Mouse (Mus musculus): Measurements from ENCODE around the gene Odf3l2. TPM values are rescaled to one million over a fixed set of nuclear protein-coding genes. Genes with fewer than 3 reads are reported as not detected.

Gene Odf3l2
- total and polyA plus RNA-seq, 2 experiments from 2014 or later = not detected

GRCm38 (mm10) chr10:79590702-79591101 is 54.8 kb downstream of the Odf3l2 start:
- no peak for TF ChIP-seq CTCF (IDR thresholded peaks at IDR 0.05; ENCODE audit: low read depth)
- TF ChIP-seq EP300 (IDR thresholded peaks at IDR 0.05; ENCODE audit: low read depth) = no peak
- DNase-seq (ENCODE audit: low spot score) = no peak
- Histone ChIP-seq H3K4me2 (ENCODE audit: low read depth, low read length) (no peak overlapping the region), H3K36me3 (replicated peaks; ENCODE audit: control insufficient read depth, insufficient read depth, low read length) (no peaks in the 10 kb centered on the region), H3K27ac (ENCODE audit: low read depth) (no peak overlapping the region), H3K9me3 (replicated peaks; ENCODE audit: control insufficient read depth, low read length) (no peaks in the 10 kb centered on the region), H3K27me3 (ENCODE audit: control insufficient read depth, insufficient read depth, low read length) (peaks cover 12% of the 10 kb centered on the region), H3K4me3 (ENCODE audit: low read depth, low read length) (no peak overlapping the region), H3K4me1 (ENCODE audit: control insufficient read depth, insufficient read depth) (no peaks in the 10 kb centered on the region), H3K9ac (replicated peaks; ENCODE audit: low read depth, low read length) (no peak overlapping the region)
- ATAC-seq (ENCODE audit: insufficient read depth, low read depth) = no peak
- 82% methylated on average over 1 of the region's 1 CpGs for WGBS

Other genes starting within 250 kb of the Odf3l2 start
- not detected in 2 replicates for gene Vmn2r83, start 177.0 kb downstream of the Odf3l2 start, total RNA-seq (2014; rRNA removed; ENCODE audit: low replicate concordance)
- not detected in 2 replicates for gene Vmn2r83, start 177.0 kb downstream of the Odf3l2 start, polyA plus RNA-seq (2015; fragmentation: Nextera tagmentation; extraction: Ambion mirVana)
- 7.4 and 11.7 TPM in 2 replicates for gene Plpp2, start 111.9 kb downstream of the Odf3l2 start, total RNA-seq (2014; rRNA removed; ENCODE audit: low replicate concordance)
- 5.0 and 5.1 TPM in 2 replicates for gene Plpp2, start 111.9 kb downstream of the Odf3l2 start, polyA plus RNA-seq (2015; fragmentation: Nextera tagmentation; extraction: Ambion mirVana)
- gene Mier2, start 90.5 kb downstream of the Odf3l2 start, total RNA-seq (2014; rRNA removed; ENCODE audit: low replicate concordance) = 32.7 and 47.8 TPM in 2 replicates
- gene Mier2, start 90.5 kb downstream of the Odf3l2 start, polyA plus RNA-seq (2015; fragmentation: Nextera tagmentation; extraction: Ambion mirVana) = 11.8 and 12.0 TPM in 2 replicates
- gene Theg, start 58.4 kb downstream of the Odf3l2 start, total RNA-seq (2014; rRNA removed; ENCODE audit: low replicate concordance) = not detected in 2 replicates
- gene Theg, start 58.4 kb downstream of the Odf3l2 start, polyA plus RNA-seq (2015; fragmentation: Nextera tagmentation; extraction: Ambion mirVana) = not detected in 2 replicates
- not detected in 2 replicates for gene C2cd4c, start 31.7 kb downstream of the Odf3l2 start, total RNA-seq (2014; rRNA removed; ENCODE audit: low replicate concordance)
- not detected in 2 replicates for gene C2cd4c, start 31.7 kb downstream of the Odf3l2 start, polyA plus RNA-seq (2015; fragmentation: Nextera tagmentation; extraction: Ambion mirVana)
- gene Shc2, start 7.8 kb downstream of the Odf3l2 start, total RNA-seq (2014; rRNA removed; ENCODE audit: low replicate concordance) = 2.7 and 3.1 TPM in 2 replicates
- gene Shc2, start 7.8 kb downstream of the Odf3l2 start, polyA plus RNA-seq (2015; fragmentation: Nextera tagmentation; extraction: Ambion mirVana) = 1.1 and 1.2 TPM in 2 replicates
- gene Madcam1, start 18.8 kb upstream of the Odf3l2 start, total RNA-seq (2014; rRNA removed; ENCODE audit: low replicate concordance) = not detected in 2 replicates
- 1.3 and 1.4 TPM in 2 replicates for gene Madcam1, start 18.8 kb upstream of the Odf3l2 start, polyA plus RNA-seq (2015; fragmentation: Nextera tagmentation; extraction: Ambion mirVana)
- gene Tpgs1, start 23.6 kb upstream of the Odf3l2 start, total RNA-seq (2014; rRNA removed; ENCODE audit: low replicate concordance) = 19.7 and 28.3 TPM in 2 replicates
- 43.6 and 45.3 TPM in 2 replicates for gene Tpgs1, start 23.6 kb upstream of the Odf3l2 start, polyA plus RNA-seq (2015; fragmentation: Nextera tagmentation; extraction: Ambion mirVana)
- gene Cdc34, start 36.5 kb upstream of the Odf3l2 start, total RNA-seq (2014; rRNA removed; ENCODE audit: low replicate concordance) = 162 and 183 TPM in 2 replicates
- 115 and 120 TPM in 2 replicates for gene Cdc34, start 36.5 kb upstream of the Odf3l2 start, polyA plus RNA-seq (2015; fragmentation: Nextera tagmentation; extraction: Ambion mirVana)
- gene Gzmm, start 43.3 kb upstream of the Odf3l2 start, total RNA-seq (2014; rRNA removed; ENCODE audit: low replicate concordance) = 2.4 and 2.5 TPM in 2 replicates
- 2.1 and 2.8 TPM in 2 replicates for gene Gzmm, start 43.3 kb upstream of the Odf3l2 start, polyA plus RNA-seq (2015; fragmentation: Nextera tagmentation; extraction: Ambion mirVana)
- gene Bsg, start 58.8 kb upstream of the Odf3l2 start, total RNA-seq (2014; rRNA removed; ENCODE audit: low replicate concordance) = 1,449 and 1,606 TPM in 2 replicates
- 1,256 and 1,260 TPM in 2 replicates for gene Bsg, start 58.8 kb upstream of the Odf3l2 start, polyA plus RNA-seq (2015; fragmentation: Nextera tagmentation; extraction: Ambion mirVana)
- gene Hcn2, start 70.9 kb upstream of the Odf3l2 start, total RNA-seq (2014; rRNA removed; ENCODE audit: low replicate concordance) = 3.5 and 5.5 TPM in 2 replicates
- gene Hcn2, start 70.9 kb upstream of the Odf3l2 start, polyA plus RNA-seq (2015; fragmentation: Nextera tagmentation; extraction: Ambion mirVana) = 0.40 and 0.45 TPM in 2 replicates
- gene Polrmt, start 100.8 kb upstream of the Odf3l2 start, total RNA-seq (2014; rRNA removed; ENCODE audit: low replicate concordance) = 36.9 and 56.2 TPM in 2 replicates
- 25.1 and 26.3 TPM in 2 replicates for gene Polrmt, start 100.8 kb upstream of the Odf3l2 start, polyA plus RNA-seq (2015; fragmentation: Nextera tagmentation; extraction: Ambion mirVana)
- not detected in 2 replicates for gene Fgf22, start 109.3 kb upstream of the Odf3l2 start, total RNA-seq (2014; rRNA removed; ENCODE audit: low replicate concordance)
- 0.14 TPM in 1 of 2 replicates, not detected in the other for gene Fgf22, start 109.3 kb upstream of the Odf3l2 start, polyA plus RNA-seq (2015; fragmentation: Nextera tagmentation; extraction: Ambion mirVana)
- gene Rnf126, start 121.2 kb upstream of the Odf3l2 start, total RNA-seq (2014; rRNA removed; ENCODE audit: low replicate concordance) = 38.6 and 67.5 TPM in 2 replicates
- gene Rnf126, start 121.2 kb upstream of the Odf3l2 start, polyA plus RNA-seq (2015; fragmentation: Nextera tagmentation; extraction: Ambion mirVana) = 35.9 and 37.6 TPM in 2 replicates
- gene Fstl3, start 131.5 kb upstream of the Odf3l2 start, total RNA-seq (2014; rRNA removed; ENCODE audit: low replicate concordance) = 21.4 and 28.0 TPM in 2 replicates
- gene Fstl3, start 131.5 kb upstream of the Odf3l2 start, polyA plus RNA-seq (2015; fragmentation: Nextera tagmentation; extraction: Ambion mirVana) = 13.2 and 13.7 TPM in 2 replicates
- gene Prss57, start 145.2 kb upstream of the Odf3l2 start, total RNA-seq (2014; rRNA removed; ENCODE audit: low replicate concordance) = 1.3 and 1.4 TPM in 2 replicates
- not detected in 2 replicates for gene Prss57, start 145.2 kb upstream of the Odf3l2 start, polyA plus RNA-seq (2015; fragmentation: Nextera tagmentation; extraction: Ambion mirVana)
- gene Palm, start 147.8 kb upstream of the Odf3l2 start, total RNA-seq (2014; rRNA removed; ENCODE audit: low replicate concordance) = 31.2 and 52.3 TPM in 2 replicates
- 39.8 and 44.0 TPM in 2 replicates for gene Palm, start 147.8 kb upstream of the Odf3l2 start, polyA plus RNA-seq (2015; fragmentation: Nextera tagmentation; extraction: Ambion mirVana)
- not detected in 2 replicates for gene Misp, start 175.3 kb upstream of the Odf3l2 start, total RNA-seq (2014; rRNA removed; ENCODE audit: low replicate concordance)
- 0.08 and 0.41 TPM in 2 replicates for gene Misp, start 175.3 kb upstream of the Odf3l2 start, polyA plus RNA-seq (2015; fragmentation: Nextera tagmentation; extraction: Ambion mirVana)
- gene Ptbp1, start 208.7 kb upstream of the Odf3l2 start, total RNA-seq (2014; rRNA removed; ENCODE audit: low replicate concordance) = 186 and 196 TPM in 2 replicates
- 39.8 and 40.4 TPM in 2 replicates for gene Ptbp1, start 208.7 kb upstream of the Odf3l2 start, polyA plus RNA-seq (2015; fragmentation: Nextera tagmentation; extraction: Ambion mirVana)
- not detected in 2 replicates for gene Prtn3, start 228.7 kb upstream of the Odf3l2 start, total RNA-seq (2014; rRNA removed; ENCODE audit: low replicate concordance)
- gene Prtn3, start 228.7 kb upstream of the Odf3l2 start, polyA plus RNA-seq (2015; fragmentation: Nextera tagmentation; extraction: Ambion mirVana) = 0.70 and 0.74 TPM in 2 replicates
- 3.2 and 5.9 TPM in 2 replicates for gene Plppr3, start 228.9 kb upstream of the Odf3l2 start, total RNA-seq (2014; rRNA removed; ENCODE audit: low replicate concordance)
- 2.5 and 3.0 TPM in 2 replicates for gene Plppr3, start 228.9 kb upstream of the Odf3l2 start, polyA plus RNA-seq (2015; fragmentation: Nextera tagmentation; extraction: Ambion mirVana)
- not detected in 2 replicates for gene Elane, start 240.5 kb upstream of the Odf3l2 start, total RNA-seq (2014; rRNA removed; ENCODE audit: low replicate concordance)
- gene Elane, start 240.5 kb upstream of the Odf3l2 start, polyA plus RNA-seq (2015; fragmentation: Nextera tagmentation; extraction: Ambion mirVana) = not detected in 2 replicates
- gene Cfd, start 245.1 kb upstream of the Odf3l2 start, total RNA-seq (2014; rRNA removed; ENCODE audit: low replicate concordance) = 0.19 TPM in 1 of 2 replicates, not detected in the other
- 0.22 TPM in 1 of 2 replicates, not detected in the other for gene Cfd, start 245.1 kb upstream of the Odf3l2 start, polyA plus RNA-seq (2015; fragmentation: Nextera tagmentation; extraction: Ambion mirVana)

Measured in heart, postnatal 0 days (tissue).